Mouse (Mus musculus): ENCODE data around the gene Mybbp1a. TPM values are rescaled to one million over a fixed set of nuclear protein-coding genes. Genes with fewer than 3 reads are reported as not detected.

The Mybbp1a gene
- polyA plus RNA-seq, 1 experiment, result 124 TPM

DNA sequence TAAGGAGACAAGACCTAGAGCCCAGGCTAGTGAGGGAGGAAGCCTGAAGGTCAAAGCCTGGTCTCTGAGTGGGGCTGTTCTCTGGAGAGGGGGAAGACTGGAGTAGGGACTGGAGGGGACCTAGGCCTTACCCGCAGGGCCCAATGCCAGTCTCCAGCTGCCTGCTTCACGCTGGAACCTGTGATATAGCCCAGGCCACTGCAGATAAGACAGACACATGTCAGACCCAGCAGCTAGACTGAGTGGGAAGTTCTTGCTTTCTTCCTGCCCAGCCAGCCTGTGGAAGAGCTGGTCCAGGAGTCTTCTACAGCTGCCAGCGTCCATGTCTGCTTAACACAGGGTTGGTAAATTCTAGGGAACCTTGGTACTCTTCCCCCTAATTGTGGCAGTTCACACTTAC, 17.3 kb downstream of the Mybbp1a start:
- H3K4me3 ChIP-seq (ENCODE audit: insufficient read depth, low read length), result no peak overlapping the region
- H3K4me1 ChIP-seq (ENCODE audit: control insufficient read depth, insufficient read depth, low read length), result no peaks in the 10 kb centered on the region
- TF ChIP-seq POLR2A (IDR thresholded peaks at IDR 0.05; ENCODE audit: low read depth, low read length), result no peak
- TF ChIP-seq CTCF (IDR thresholded peaks at IDR 0.05; ENCODE audit: borderline replicate concordance, insufficient read depth, low read length), result no peak
- no peak overlapping the region for H3K27ac ChIP-seq (ENCODE audit: insufficient read depth, low read length)

DNA sequence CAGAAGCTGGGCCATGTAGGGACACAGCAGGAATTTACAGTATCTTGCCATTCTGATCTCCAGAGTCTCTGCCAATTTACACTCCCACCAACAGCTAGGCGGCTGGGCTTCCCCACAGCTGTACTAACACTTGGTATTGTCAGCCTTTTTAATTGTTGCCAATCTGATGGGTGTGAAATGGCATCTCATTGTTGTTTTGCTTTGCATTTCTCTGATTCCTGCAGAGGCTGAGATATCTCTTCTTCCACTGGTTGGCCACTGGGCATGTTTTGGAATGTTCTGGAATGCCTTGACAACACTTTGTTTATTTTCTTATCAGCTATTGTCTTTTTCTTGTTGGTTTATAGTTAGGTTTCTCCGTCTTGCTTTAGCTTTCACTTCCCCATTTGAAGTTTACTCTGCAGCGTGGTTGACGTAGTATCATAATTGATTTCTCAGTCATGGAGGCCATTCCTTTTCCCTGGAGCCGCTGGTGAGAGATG, 20.4 kb downstream of the Mybbp1a start:
- TF ChIP-seq CTCF (IDR thresholded peaks at IDR 0.05; ENCODE audit: borderline replicate concordance, insufficient read depth, low read length) (no peak), POLR2A (IDR thresholded peaks at IDR 0.05; ENCODE audit: low read depth, low read length) (no peak)
- Histone ChIP-seq H3K4me3 (ENCODE audit: insufficient read depth, low read length) (no peak overlapping the region), H3K4me1 (ENCODE audit: control insufficient read depth, insufficient read depth, low read length) (no peaks in the 10 kb centered on the region), H3K27ac (ENCODE audit: insufficient read depth, low read length) (no peak overlapping the region)

DNA sequence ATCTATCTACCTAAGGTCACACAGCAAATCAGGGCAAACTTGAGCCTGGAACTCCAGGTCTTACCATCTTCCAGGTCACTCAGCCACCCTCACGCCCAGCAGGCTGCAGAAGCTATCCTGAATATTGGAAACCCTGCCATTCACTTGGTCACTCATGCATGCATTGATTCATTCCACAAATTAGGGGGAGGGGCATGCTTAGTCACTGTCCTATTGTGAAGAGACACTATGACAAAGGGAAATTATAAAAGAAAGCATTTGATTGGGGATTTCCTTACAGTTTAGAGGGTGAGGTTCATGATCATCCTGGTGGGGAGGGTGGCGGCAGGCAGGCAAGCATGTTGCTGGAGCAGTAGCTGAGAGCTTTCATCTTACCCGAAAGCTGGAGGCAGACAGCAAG, 23.7 kb downstream of the Mybbp1a start:
- Histone ChIP-seq H3K27ac (ENCODE audit: insufficient read depth, low read length) (no peak overlapping the region), H3K4me3 (ENCODE audit: insufficient read depth, low read length) (no peak overlapping the region), H3K4me1 (ENCODE audit: control insufficient read depth, insufficient read depth, low read length) (peaks cover 5% of the 10 kb centered on the region; the same call in 1 of the 2 replicates)
- TF ChIP-seq POLR2A (IDR thresholded peaks at IDR 0.05; ENCODE audit: low read depth, low read length) (no peak), CTCF (IDR thresholded peaks at IDR 0.05; ENCODE audit: borderline replicate concordance, insufficient read depth, low read length) (no peak)

DNA sequence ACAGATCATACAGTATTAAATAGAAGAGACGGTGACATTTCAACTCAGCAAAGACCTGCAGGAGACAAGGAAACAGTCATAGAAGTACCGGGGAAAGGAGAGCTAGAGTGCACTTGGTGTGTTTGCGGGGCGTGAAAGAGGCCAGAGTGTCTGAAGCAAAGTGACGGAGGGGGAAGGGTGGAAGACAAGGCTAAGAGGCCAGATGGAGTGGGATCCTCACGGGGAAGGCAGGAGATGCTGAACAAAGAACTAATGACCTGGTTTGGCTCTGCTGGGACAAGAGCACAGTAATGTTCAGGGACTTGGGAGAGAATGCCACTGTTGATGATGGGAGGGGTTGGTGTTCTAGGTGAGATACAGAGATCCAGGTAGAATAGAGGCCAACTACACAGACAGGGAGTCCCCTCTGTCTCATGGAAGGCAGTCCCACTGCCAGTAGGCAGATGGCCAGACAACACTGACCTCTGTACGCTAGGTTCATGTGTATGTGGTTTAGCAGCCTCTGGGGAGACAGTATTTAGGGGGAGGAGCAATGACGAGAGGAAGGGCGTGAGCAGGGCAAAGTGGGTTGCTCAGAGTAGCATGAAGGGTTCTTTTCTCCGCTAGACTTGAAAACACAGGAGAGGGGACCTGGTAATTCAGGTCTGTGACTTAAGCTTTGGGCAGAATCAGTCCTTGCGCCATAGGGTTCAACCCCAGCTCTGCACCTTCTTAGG, 25.0 kb downstream of the Mybbp1a start:
- no peak for TF ChIP-seq CTCF (IDR thresholded peaks at IDR 0.05; ENCODE audit: borderline replicate concordance, insufficient read depth, low read length)
- TF ChIP-seq POLR2A (IDR thresholded peaks at IDR 0.05; ENCODE audit: low read depth, low read length), result no peak
- Histone ChIP-seq H3K4me1 (ENCODE audit: control insufficient read depth, insufficient read depth, low read length) (peaks cover 5% of the 10 kb centered on the region; the same call in 1 of the 2 replicates), H3K27ac (ENCODE audit: insufficient read depth, low read length) (no peak overlapping the region), H3K4me3 (ENCODE audit: insufficient read depth, low read length) (no peak overlapping the region)

DNA sequence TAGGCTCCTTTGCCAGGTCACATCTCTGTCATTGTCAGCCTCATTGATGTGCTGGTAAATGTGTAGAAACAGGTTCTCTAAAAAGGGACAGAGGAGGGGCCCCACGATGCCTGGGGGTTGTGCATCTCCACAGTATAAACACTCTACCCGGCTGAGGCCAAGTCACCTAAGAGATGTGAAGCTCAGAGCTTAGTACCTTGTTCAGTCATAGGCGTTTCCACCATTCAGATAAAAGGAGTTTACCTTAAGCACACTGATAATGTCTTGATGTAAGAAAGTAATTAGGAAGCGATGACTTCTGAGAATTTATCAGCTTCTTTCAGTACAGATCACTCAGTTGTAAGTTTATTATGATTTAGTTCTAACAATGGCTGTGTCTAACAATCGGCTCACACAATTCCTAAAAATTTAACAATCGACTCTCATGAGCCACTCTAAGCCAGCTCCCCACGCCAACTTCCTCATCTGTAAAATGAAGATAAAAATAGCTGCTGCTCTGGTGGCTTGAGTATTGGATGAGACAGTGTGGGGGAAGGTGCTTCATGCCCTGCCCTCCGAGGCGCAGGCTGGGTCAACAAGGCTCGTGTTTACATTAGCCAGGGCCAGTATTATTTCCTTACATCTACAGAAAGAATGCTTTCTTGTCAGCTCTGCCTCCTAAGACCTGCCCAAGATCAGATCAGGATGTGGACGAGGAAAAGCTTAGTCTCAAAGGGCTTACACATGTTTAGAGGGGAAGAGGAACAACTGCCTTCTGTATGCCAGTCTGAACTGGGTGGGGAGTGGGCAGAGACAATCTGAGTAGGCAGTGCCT, 25.7 kb downstream of the Mybbp1a start:
- Histone ChIP-seq H3K4me3 (ENCODE audit: insufficient read depth, low read length) (no peak overlapping the region), H3K4me1 (ENCODE audit: control insufficient read depth, insufficient read depth, low read length) (peaks cover 5% of the 10 kb centered on the region; the same call in 1 of the 2 replicates), H3K27ac (ENCODE audit: insufficient read depth, low read length) (0 out of 2 replicates have a peak overlapping the region, but pooled peaks have one; percentile 21)
- TF ChIP-seq POLR2A (IDR thresholded peaks at IDR 0.05; ENCODE audit: low read depth, low read length), result no peak
- TF ChIP-seq CTCF (IDR thresholded peaks at IDR 0.05; ENCODE audit: borderline replicate concordance, insufficient read depth, low read length), result no peak

DNA sequence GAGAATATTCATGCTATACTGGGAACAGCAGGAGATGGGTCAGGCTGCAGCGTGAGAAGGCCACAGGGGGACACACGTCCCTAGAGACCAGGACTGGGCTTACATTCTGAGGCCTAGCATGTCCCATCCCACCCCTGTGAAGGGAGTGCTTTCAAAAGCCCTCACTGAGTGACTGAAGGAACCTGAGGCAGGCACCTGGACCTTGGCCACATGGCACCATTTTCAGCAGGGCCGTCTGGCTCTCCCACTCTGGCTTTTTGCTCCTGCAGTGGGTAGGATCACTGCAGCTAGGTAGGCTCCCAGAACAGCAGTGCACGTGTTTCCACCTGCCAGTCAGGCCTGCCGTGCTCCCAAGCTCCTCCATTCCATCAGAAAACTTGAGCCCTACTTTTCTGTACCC, 27.4 kb downstream of the Mybbp1a start:
- no peak overlapping the region for H3K27ac ChIP-seq (ENCODE audit: insufficient read depth, low read length)
- H3K4me1 ChIP-seq (ENCODE audit: control insufficient read depth, insufficient read depth, low read length), result peaks cover 5% of the 10 kb centered on the region; the same call in 1 of the 2 replicates
- no peak overlapping the region for H3K4me3 ChIP-seq (ENCODE audit: insufficient read depth, low read length)
- TF ChIP-seq CTCF (IDR thresholded peaks at IDR 0.05; ENCODE audit: borderline replicate concordance, insufficient read depth, low read length) (no peak), POLR2A (IDR thresholded peaks at IDR 0.05; ENCODE audit: low read depth, low read length) (no peak)

DNA sequence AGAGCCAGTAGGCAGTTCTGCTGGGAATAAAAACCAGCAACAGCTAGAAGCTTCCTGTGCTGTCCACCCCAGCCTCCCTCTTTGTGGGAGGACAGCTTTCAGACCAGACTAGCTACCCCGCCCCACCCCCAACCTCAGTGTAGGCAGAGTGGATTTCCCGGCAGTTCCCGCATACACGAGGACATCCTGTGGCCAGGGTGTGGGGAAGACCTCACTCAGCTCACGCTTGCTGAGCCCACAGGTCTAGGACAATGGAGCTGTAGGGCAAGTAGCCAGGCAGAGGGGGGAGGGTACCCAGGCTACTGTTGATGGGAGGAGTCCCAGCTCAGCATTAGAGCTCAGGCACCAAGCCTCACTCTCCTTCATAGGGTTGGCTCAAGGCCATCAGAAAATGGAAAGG, 28.1 kb downstream of the Mybbp1a start:
- TF ChIP-seq POLR2A (IDR thresholded peaks at IDR 0.05; ENCODE audit: low read depth, low read length) (no peak), CTCF (IDR thresholded peaks at IDR 0.05; ENCODE audit: borderline replicate concordance, insufficient read depth, low read length) (no peak)
- Histone ChIP-seq H3K4me1 (ENCODE audit: control insufficient read depth, insufficient read depth, low read length) (peaks cover 5% of the 10 kb centered on the region; the same call in 1 of the 2 replicates), H3K4me3 (ENCODE audit: insufficient read depth, low read length) (no peak overlapping the region), H3K27ac (ENCODE audit: insufficient read depth, low read length) (no peak overlapping the region)

DNA sequence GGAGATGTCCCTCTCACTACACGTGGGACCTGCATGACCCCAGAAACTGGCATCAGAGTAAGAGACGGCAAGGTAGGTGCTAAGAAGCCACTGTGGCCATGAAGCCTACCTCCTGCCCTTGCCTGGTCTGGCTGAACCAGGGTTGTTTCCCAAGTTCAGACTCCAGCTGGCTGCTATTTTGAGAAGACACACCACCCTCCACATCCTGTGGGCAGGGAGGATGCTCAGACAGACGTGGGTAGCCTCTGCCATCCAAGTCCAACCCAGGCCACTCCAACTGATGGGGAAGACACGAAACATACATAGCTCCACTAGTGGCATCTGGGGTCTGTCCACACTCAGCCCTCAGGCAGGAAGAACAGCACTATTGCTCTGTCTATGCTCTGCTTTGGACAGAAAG, 28.8 kb downstream of the Mybbp1a start:
- peaks cover 5% of the 10 kb centered on the region; the same call in 1 of the 2 replicates for H3K4me1 ChIP-seq (ENCODE audit: control insufficient read depth, insufficient read depth, low read length)
- no peak overlapping the region for H3K27ac ChIP-seq (ENCODE audit: insufficient read depth, low read length)
- TF ChIP-seq CTCF (IDR thresholded peaks at IDR 0.05; ENCODE audit: borderline replicate concordance, insufficient read depth, low read length), result no peak
- no peak for TF ChIP-seq POLR2A (IDR thresholded peaks at IDR 0.05; ENCODE audit: low read depth, low read length)
- H3K4me3 ChIP-seq (ENCODE audit: insufficient read depth, low read length), result no peak overlapping the region

DNA sequence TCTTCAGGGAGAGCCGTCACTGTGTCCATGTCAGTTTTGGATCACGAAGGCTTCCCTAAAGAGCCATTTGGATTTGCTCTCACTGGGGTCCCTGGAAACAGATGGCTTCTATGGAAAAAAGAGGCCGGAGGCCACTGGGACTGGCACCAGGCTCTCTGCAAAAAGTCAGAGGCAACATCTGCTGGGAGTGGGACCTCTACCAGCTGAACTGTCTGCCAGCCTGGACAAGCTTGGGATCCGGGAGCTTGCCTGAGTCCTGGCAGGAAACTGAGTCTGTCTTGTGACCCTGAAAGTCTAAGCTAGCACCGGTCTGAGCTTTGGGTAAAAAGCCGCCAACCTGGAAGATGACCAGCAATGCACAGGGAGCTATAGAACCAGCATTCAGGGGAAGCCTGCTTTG, 30.2 kb downstream of the Mybbp1a start:
- Histone ChIP-seq H3K4me3 (ENCODE audit: insufficient read depth, low read length) (no peak overlapping the region), H3K4me1 (ENCODE audit: control insufficient read depth, insufficient read depth, low read length) (peaks cover 5% of the 10 kb centered on the region; the same call in 1 of the 2 replicates), H3K27ac (ENCODE audit: insufficient read depth, low read length) (no peak overlapping the region)
- TF ChIP-seq CTCF (IDR thresholded peaks at IDR 0.05; ENCODE audit: borderline replicate concordance, insufficient read depth, low read length) (no peak), POLR2A (IDR thresholded peaks at IDR 0.05; ENCODE audit: low read depth, low read length) (no peak)

DNA sequence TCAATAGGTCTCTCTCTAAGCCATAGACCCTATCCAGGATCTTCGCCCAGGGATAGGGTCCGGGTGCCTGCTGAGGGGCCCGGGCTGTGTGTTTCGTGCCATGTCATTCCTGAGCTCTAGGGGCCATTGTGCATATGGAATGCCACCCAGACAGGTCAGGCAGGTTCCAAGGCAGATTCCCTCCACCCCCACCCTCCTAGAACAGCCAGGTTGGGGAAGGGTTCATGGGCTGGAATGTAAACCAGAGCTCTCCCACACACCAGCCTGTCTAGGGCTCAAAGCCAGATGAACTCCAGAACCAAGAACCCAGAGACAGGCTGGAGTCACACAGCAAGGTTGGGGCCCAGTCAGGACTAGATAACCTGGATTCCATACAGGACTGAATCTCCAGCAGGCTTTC, 32.4 kb downstream of the Mybbp1a start:
- TF ChIP-seq CTCF (IDR thresholded peaks at IDR 0.05; ENCODE audit: borderline replicate concordance, insufficient read depth, low read length), result no peak
- TF ChIP-seq POLR2A (IDR thresholded peaks at IDR 0.05; ENCODE audit: low read depth, low read length), result no peak
- Histone ChIP-seq H3K4me1 (ENCODE audit: control insufficient read depth, insufficient read depth, low read length) (no peaks in the 10 kb centered on the region), H3K4me3 (ENCODE audit: insufficient read depth, low read length) (no peak overlapping the region), H3K27ac (ENCODE audit: insufficient read depth, low read length) (no peak overlapping the region)
